Mouse (Mus musculus) spleen, adult 2 months (tissue): ENCODE measurements around the gene 4931440F15Rik. TPM values are rescaled to one million over a fixed set of nuclear protein-coding genes. Genes with fewer than 3 reads are reported as not detected.

Source experiments
- DNase-seq, 2 experiments: peaks; one replicate each; pipeline versions ENCODE4 v3.0.0 to v3.0.0-alpha.2; 2012 to 2021; ENCODE audit warnings: low spot score in 2 of 2, low read depth in 1 of 2
- H3K27ac ChIP-seq: fragments of 200-500 bp; 2 replicates; pipeline ENCODE4 v1.5.1; 2012; ENCODE audit warnings: low read length, inconsistent platforms; ENCODE audit not compliant: insufficient read depth
- H3K27me3 ChIP-seq: fragments of 200-500 bp; 2 replicates; pipeline ENCODE4 v1.6.1; 2012; ENCODE audit warnings: mild to moderate bottlenecking, moderate library complexity, low read length, inconsistent platforms; ENCODE audit not compliant: control insufficient read depth, insufficient read depth
- H3K36me3 ChIP-seq: fragments of 200-500 bp; 2 replicates; pipeline ENCODE4 v1.6.1; 2012; ENCODE audit warnings: mild to moderate bottlenecking, low read length, inconsistent platforms; ENCODE audit not compliant: control insufficient read depth, insufficient read depth
- H3K4me1 ChIP-seq: fragments of 200-500 bp; 2 replicates; pipeline ENCODE4 v1.6.1; 2011; ENCODE audit warnings: inconsistent platforms; ENCODE audit not compliant: control insufficient read depth, insufficient read depth, insufficient read length
- H3K4me3 ChIP-seq: fragments of 200-500 bp; 2 replicates; pipeline ENCODE4 v1.5.1; 2011; ENCODE audit warnings: mild to moderate bottlenecking, inconsistent platforms; ENCODE audit not compliant: insufficient read depth, insufficient read length; ENCODE audit errors: extremely low read depth
- CTCF ChIP-seq: fragments of 200-500 bp; IDR thresholded peaks from 2 replicates; pipeline ENCODE4 v1.5.1; 2011; ENCODE audit warnings: mild to moderate bottlenecking, inconsistent platforms; ENCODE audit not compliant: insufficient read depth, insufficient read length, insufficient replicate concordance; ENCODE audit errors: extremely low read depth
- POLR2A ChIP-seq: fragments of 200-500 bp; IDR thresholded peaks from 2 replicates; pipeline ENCODE4 v1.6.1; 2011; ENCODE audit warnings: low read depth, low read length, inconsistent platforms
- WGBS: fragments of 180-500 bp; shearing (Covaris S2); methylation state at CpG from one replicate; pipeline ENCODE4 v1.1.7; 2018; 5-methylcytosine and 5-hydroxymethylcytosine counted together
- polyA plus RNA-seq: library from polyadenylated mRNA; depleted of rRNA; stranded (reverse); fragments of >200 nt; gene quantifications from 2 replicates; pipeline ENCODE4 v1.2.3, GENCODE M21; 2012

4931440F15Rik gene
- polyA plus RNA-seq, 1 experiment = 0.29 TPM

DNA sequence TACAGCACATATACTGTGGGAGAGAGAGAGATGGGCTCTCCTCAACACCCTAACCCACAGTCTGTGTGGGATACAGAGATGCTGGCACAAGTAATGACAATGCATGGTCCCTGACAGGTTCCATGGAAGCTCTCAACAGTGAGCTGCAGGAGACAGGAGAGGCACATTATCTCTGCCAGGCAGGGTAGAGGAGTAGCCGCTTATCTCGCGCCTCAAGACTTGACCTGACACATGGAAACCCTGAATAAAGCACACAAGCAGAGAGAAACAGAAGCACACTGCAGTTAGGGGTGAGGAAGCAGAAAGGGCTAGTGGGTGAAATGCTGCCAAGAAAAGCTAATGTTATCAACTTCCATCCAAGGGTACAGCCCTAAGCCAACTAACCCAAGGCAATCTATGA is 10.2 kb downstream of the 4931440F15Rik start:
- Histone ChIP-seq H3K4me1 (no peaks in the 10 kb centered on the region), H3K4me3 (no peak overlapping the region), H3K27ac (no peak overlapping the region), H3K36me3 (no peaks in the 10 kb centered on the region), H3K27me3 (no peaks in the 10 kb centered on the region)
- 87% methylated on average over 3 of the region's 3 CpGs for WGBS
- TF ChIP-seq CTCF (no peak), POLR2A (no peak)
- DNase-seq = no peak

- no peaks in the 10 kb centered on the region for H3K36me3 ChIP-seq
- H3K27ac ChIP-seq = no peak overlapping the region
- TF ChIP-seq POLR2A (no peak), CTCF (no peak)
- H3K4me1 ChIP-seq = no peaks in the 10 kb centered on the region; the same call in 1 of the 2 replicates
- WGBS = 85% methylated on average over 1 of the region's 1 CpGs
- no peak for DNase-seq
- no peak overlapping the region for H3K4me3 ChIP-seq
- H3K27me3 ChIP-seq = no peaks in the 10 kb centered on the region
These were observed 12.2 kb downstream of the 4931440F15Rik start for GRCm38 (mm10) chr11:29813267-29813666.

GRCm38 (mm10) chr11:29812475-29812874 is 13.0 kb downstream of the 4931440F15Rik start:
- H3K4me1 ChIP-seq = no peaks in the 10 kb centered on the region; the same call in 1 of the 2 replicates

GRCm38 (mm10) chr11:29810324-29810723 is 15.1 kb downstream of the 4931440F15Rik start:
- TF ChIP-seq POLR2A (no peak), CTCF (no peak)
- Histone ChIP-seq H3K27me3 (no peaks in the 10 kb centered on the region), H3K4me3 (no peak overlapping the region), H3K4me1 (no peaks in the 10 kb centered on the region; the same call in 1 of the 2 replicates), H3K36me3 (no peaks in the 10 kb centered on the region), H3K27ac (no peak overlapping the region)
- WGBS = 66% methylated on average over 3 of the region's 3 CpGs
- no peak for DNase-seq

More at GRCm38 (mm10) chr11:29812475-29812874, 13.0 kb downstream of the 4931440F15Rik start:
- Histone ChIP-seq H3K36me3 (no peaks in the 10 kb centered on the region), H3K4me3 (no peak overlapping the region), H3K27me3 (no peaks in the 10 kb centered on the region), H3K27ac (no peak overlapping the region)
- TF ChIP-seq CTCF = no peak
- TF ChIP-seq POLR2A = no peak
- WGBS = 90% methylated on average over 3 of the region's 3 CpGs
- no peak for DNase-seq

- TF ChIP-seq CTCF (no peak), POLR2A (no peak)
- H3K36me3 ChIP-seq = no peaks in the 10 kb centered on the region
- H3K4me3 ChIP-seq = no peak overlapping the region
- H3K27ac ChIP-seq = no peak overlapping the region; the same call in 1 of the 2 replicates
- H3K4me1 ChIP-seq = no peaks in the 10 kb centered on the region; the same call in 1 of the 2 replicates
- DNase-seq = no peak
- WGBS = 72% methylated on average over 7 of the region's 7 CpGs
- no peaks in the 10 kb centered on the region for H3K27me3 ChIP-seq
These were observed 16.4 kb downstream of the 4931440F15Rik start for GRCm38 (mm10) chr11:29808981-29809589.

GRCm38 (mm10) chr11:29808173-29808980 is 17.1 kb downstream of the 4931440F15Rik start:
- TF ChIP-seq CTCF = no peak
- no peak for TF ChIP-seq POLR2A
- H3K4me1 ChIP-seq = no peaks in the 10 kb centered on the region; the same call in 1 of the 2 replicates
- WGBS = 36% methylated on average over 9 of the region's 9 CpGs
- no peak for DNase-seq
- no peaks in the 10 kb centered on the region for H3K27me3 ChIP-seq
- no peak overlapping the region; the same call in 1 of the 2 replicates for H3K27ac ChIP-seq
- no peaks in the 10 kb centered on the region for H3K36me3 ChIP-seq
- H3K4me3 ChIP-seq = no peak overlapping the region
